Mouse (Mus musculus): Measurements from ENCODE around the gene Sco2.

The Sco2 gene

DNA sequence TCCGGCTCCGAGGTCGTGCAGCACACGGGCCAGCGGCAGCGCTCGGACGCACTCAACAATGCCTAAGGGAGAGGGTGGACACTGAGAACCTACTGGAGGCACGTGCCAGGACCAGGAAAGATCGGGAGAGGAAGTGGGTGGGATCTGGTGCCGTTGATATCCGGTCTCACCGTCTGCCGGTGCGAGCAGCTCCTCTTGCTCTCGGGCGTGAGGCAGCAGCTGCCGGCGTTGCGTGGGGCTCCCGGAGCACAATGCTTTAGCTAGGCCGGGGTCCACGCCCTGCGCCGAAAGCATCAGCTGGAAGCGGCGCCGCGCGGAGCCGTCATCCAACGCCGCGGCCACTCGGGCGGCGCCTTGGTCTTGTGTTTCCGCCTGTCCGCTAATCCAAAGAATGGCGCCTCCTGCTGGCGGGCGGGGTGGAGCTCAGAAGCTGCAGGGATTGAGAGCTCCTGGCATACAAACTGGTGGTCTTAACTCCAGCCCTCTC, at the start of gene Sco2:
Gene Sco2, minus strand, starts transcription at position 85 of the 487 bp plus-strand sequence.
- DNase-seq, result peak; percentile 98

DNA sequence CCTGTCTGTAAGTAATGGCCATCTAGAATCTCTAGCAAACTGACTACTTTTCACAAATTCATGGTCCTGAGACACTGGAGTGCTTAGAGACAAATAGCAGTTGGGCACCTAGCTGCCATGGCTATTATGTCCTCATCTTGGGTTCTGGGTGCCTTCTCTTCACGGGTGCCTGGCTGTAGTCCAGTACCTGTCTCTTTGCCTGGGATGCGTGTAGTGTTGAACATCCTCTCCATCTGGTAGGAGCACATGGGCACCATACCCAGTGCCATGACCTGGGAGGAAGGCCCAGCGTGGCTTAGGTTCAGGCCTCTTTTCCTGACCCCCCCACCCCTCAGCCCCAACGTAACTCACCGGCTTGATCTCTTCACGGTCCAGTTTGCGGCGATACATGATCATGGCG, 48.3 kb upstream of the Sco2 start:
- no peak for DNase-seq

DNA sequence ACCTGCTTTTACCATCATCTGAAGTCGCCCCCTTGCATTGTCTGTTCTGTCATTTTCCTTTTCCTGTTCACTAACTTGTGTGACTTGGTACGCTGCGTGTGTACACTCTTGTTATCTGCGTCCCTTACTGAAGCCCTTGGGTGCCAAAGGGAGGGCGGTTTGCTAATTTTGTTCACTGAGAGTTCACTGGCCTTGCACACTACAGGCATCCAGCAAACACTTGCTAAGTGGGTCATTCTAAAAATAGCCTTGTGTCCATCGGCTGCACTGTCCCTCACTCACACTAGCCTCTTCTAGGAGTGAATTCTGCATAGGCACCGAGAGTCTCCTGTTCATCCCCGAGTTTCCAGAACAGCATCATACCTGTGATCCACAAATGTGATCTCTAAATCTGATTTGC, 41.6 kb upstream of the Sco2 start:
- DNase-seq, result no peak

DNA sequence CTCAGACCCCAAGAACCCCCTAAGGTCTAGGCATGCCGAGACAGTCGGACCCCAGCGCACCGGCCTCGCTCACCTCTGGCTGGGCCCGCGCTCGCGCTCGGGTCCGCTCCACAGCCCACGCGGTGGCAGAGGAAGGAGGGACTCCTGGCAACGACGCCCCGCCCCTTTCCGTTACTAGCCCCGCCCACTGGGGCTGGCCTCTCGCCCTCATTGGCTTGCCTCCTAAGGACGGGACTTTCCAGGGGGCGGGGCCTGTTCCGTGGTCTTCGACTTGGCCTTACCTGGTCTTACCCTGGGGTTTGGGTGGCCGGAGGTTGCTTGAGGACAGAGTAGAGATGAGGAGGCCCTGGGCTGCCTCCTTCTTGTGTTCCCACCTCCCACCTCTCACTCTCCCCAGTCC, 36.5 kb upstream of the Sco2 start, which contains the start of gene Syce3:
Gene Syce3, minus strand, starts transcription at position 386 of the 400 bp plus-strand sequence.
- DNase-seq, result no peak

DNA sequence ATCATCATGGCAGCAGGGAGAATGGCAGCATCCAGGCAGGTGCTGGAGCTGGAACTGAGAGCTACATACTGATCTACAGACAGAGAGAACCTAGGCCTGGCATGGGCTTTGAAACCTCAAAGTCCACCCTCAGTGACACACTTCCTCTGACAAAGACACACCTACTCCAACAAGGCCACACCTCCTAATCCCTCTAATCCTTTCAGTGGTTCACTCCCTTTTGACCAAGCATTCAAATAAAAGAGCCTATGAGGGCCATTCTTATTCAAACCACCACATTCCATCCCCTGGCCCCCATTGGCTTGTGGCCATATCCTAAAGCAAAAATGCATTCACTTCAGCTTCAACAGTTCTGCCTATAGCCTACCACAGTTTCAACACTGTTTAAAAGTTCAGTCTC, 33.0 kb upstream of the Sco2 start:
- no peak for DNase-seq

DNA sequence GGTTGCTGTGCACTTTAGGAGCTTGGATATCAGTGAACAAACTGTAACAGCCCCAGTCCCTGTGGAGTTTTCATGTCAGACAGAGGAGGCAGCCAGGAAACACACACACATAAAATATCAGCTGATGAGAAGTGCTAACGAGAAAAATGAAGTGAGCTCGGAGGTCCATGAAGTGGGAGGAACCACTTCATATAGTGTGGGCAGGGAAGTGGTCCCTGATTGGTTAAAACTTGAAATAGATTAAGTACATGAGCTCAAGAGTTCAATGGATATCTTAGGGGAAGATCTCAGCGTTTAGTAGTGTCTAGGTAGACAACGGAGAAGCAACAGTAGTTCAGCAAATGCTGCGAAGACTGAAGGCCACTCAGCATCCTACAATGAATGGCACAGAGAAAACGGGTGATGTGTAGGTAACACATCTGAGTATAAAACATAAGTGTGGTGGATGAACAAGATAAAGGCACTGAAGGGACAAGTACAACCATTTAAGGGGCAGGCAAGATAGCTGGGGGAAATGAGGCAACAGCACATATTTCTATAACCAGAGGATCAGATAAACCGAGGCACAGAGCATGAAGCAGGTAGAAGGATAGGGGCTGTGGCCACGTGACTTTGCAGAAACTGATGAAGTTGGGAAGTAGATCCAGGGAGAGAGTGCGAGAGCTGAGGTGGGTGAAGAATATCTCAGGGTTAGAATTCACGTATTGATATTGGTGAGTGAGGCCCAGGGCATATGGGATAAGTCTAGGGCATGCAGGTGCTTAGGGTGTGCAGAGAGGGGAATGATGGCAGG, 31.4 kb upstream of the Sco2 start:
- no peak for DNase-seq

DNA sequence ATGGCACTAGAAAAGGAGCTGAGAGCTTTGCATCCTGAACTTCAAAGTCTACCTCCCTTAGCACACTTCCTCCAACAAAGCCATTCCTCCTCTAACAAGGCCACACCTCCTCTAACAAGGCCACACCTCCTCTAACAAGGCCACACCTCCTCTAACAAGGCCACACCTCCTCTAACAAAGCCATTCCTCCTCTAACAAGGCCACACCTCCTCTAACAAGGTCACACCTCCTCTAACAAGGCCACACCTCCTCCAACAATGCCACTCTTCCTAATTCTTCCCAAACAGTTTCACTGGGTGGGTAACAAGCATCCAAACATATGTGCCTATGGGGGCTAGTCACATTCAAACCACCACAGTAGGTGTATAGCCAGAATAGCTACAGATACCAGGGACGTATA, 28.8 kb upstream of the Sco2 start:
- DNase-seq, result no peak

DNA sequence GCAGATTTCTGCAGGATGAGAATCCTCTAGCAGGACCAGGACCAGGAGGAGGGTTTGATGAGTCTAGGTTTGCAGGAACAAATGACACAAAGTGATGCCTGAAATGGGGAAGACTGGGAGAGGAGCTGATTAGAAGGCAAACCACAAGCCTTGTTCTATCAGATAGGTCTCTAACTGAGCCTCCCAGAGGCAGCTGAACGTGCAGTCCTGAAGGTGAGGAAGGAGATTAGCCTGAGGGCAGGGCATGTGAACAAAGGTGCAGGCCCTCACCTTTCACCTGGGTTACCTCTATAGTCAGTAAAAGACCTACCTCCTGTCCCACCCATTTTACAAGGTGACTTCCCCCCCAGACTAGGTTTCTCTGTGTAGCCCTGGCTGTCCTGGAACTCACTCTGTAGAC, 26.1 kb upstream of the Sco2 start:
- no peak for DNase-seq

DNA sequence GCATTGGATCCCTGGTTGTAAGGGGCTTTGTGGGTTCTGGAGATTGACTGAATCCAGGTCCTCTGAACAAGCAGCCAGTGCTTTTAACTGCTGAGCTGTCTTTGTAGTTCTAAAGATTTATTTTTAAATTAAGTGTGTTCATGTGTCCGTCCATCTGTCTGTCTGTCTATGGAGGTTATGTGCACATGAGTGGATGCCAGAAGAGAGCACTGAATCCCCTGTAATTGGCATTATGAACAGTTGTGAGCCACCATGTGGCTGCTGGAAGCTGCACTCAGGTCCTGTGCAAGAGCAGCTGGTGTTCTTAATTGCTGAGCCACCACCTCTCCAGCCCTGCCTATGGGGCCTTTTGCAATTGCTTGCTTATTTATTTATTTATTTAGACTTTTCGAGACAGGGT, 24.5 kb upstream of the Sco2 start:
- no peak for DNase-seq

DNA sequence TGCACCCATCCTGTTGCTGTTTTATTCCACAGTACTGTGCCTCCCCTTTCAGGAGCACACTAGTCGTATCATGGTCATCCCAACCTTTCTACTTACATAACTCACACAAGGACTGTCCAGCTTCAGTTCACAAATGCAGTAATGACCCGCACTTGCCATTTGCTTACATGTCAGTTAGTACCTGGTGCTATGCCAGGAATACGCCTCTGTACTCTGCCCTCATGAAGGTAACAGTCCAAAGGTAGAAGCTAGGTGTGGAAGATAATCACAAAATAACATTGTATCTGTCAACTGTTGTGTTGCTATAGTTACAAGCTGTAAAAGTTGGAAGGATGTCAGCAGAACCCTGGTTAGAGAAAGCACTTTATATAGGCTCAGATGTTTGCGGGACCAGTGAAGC, 23.2 kb upstream of the Sco2 start:
- no peak for DNase-seq

DNA sequence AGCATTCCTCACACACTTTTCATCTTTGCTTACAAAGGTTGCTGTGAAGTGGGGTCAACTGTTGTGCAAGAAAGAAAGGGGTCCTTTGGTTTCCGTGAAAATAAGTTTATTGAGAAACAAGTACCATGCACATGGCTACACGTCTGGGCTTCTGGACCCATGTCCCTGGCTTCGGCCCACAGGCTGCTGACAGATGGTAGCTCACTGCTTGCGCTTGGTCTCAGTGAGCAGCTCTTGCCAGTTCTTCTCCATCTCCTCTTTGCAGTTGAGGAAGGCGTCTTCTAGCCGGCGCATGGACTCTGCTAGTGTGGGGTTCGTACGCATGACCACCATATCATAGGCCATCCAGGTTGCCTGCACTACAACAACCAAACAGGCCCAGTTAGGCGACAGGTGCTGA, 16.4 kb upstream of the Sco2 start:
- no peak for DNase-seq

DNA sequence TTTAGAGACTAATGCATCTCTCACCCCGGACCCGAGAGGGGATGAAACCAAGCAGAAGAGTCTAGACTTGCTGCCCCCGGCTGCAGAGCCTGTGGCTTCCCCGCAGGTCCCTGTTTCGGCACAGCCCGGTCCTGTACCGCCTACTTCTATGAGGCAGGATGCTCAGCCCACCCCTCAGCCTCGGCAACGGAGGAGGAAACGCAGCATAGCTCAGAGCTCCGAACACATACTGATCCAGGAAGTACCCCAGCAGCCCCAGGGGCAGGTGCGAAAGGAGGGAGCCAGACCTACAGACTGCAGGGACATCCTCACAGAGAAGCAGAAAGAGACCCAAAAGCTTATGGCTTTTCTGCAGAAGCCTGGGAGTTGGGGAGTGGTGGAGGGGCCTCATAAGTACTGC, 13.5 kb upstream of the Sco2 start:
- no peak for DNase-seq

DNA sequence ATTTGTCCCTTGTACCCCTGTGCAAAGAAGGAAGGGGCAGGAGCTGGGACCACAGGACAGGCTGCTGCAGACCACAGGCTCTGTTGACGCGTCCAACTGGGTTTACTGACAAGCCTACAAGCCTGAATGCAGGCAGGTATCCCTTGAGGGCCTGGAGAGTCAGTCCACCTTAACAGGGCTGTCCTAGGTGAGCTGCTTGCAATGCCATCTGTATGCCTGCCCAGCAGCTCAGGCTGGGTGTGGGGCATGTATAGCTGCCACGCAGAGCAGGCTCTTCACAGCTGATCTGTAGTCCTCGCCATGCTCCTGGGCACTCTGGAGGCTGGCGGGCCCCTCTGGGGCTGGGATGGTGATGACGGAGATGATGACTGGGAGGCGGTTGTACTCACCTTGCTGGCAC, 11.0 kb upstream of the Sco2 start, which contains the start of gene Klhdc7b:
Gene Klhdc7b, plus strand, starts transcription at position 301 of the 400 bp plus-strand sequence.
- no peak for DNase-seq

DNA sequence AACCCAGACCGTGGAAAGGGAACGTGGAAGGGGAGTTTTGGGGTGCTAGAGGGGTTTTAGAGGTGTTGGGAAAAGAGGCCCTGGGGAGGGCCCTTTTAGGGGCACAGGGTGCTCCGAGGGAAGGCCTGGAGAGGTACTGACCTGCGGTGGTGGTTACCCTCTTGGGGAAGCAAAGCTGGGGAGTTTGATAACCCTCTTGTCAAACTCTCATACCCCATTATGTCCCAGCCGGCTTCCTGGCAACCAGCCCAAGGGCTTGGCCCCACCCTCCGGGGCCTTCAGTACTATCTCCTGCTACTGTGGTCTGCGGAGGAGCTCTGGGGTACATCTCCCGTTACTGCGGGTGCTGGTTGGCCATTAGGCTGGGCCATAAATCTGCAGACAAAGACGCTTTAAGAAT, 5.8 kb upstream of the Sco2 start:
- DNase-seq, result no peak

DNA sequence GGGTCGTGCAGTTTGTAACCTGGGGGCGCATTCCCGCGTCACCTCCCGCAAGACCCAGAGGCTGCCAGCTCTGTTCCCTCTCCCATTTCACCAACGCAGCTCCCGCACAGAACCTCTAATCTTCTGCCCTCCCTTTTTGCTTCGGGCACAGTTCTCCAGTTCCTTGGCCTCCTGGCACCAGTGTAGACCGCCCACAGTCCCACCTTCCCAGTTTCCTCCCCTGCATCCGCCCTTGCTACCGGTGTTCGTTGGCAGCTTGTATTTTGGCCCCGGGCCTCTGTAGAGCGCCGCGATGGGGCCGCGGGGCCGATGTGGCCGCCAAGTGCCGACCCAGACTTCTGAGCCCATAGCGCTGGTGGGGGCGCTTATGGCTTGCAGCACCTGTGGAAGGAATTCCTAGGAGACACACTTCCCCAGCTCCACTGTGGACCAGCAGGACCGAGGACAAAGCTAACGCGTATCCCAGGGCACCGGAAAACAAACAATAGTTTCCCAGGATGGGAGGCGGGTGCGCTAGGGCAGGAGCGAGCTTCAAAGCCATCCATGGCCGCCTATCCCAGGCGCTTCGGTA, 5.3 kb upstream of the Sco2 start, which contains the start of gene Odf3b:
Gene Odf3b, minus strand, starts transcription at position 452 of the 571 bp plus-strand sequence.
- no peak for DNase-seq

DNA sequence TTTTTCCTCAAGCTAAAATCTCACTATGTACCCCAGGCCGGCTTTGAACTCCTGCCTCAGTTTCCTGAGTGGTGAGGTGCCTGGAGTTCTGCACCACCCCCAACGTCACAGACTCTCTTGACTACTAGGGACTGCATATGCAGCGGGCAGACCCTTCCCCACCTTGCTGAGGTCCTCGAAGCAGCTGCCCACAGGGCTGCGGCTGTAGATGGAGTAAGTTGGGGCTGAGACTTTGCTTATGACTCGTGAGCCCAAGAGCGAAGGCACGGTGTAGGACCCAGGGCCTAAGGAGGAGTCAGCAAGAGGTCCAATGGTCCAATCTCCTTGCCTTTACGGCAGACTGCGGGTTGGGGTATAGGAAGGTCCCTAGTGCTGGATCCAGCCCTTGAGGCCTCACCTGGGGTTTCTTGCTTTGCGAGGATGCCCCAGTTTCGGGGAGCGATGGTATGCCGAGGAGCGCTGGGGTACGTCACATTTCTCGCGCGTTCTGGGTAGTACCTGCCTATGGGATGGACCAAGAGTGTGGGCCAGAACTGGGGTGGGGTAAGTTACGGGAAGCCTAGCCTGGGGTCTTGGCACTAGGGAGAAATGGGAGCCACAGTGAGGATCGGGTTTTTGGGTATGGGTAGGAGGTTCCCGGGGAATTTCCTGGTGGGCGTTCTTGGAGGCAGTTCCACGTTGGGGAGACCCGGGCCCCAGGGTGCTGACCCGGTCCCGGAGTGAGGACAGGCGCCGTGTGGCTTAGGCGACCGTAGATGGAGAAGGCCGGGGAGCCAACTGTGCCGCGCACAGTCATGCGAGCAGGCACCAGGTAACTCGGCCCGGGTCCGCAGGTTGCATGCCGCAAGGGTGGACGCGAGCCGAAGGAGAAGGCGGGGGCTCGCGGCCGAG, 4.5 kb upstream of the Sco2 start:
- DNase-seq, result no peak

DNA sequence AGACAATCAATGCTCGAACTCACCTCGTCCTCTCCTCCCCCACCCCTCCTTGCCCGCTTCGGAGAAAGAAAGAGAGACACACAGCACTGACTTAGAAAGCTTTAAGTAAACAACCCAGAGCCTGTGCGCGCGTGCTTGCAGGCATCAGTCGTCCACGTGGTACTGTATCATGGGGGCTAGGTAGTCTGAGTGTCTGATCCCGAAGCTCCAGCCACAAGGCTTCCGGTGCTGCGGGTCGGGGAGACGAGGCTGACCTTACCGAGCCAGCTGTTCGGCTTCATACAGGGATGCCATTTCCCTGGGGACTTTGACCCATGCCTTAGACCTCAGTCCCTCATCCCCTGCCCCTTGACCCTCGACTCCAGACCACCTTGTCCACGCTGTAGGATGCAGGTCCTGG, 3.7 kb upstream of the Sco2 start:
- no peak for DNase-seq

DNA sequence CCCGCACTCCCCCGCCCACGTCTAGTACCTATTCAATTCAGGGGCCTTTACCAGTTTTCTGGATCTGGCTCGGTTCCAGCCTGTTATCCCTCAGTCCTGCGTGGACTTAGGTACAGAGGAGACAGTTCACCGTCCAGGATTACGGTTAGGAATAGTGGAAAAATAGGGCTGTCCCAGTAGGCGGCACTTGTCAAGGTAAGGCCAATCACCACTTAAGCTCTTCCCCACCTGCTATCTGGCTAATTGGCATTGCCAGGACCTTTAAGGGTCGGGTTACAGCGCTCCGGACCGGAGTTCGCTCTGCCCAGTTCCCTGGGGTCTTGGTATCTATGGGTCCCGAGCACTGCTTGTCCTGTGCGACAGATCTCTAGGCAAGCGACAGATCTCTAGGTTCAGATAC, 3.3 kb upstream of the Sco2 start, which contains the start of gene Tymp:
Gene Tymp, minus strand, starts transcription at position 83 of the 400 bp plus-strand sequence.
- no peak for DNase-seq

DNA sequence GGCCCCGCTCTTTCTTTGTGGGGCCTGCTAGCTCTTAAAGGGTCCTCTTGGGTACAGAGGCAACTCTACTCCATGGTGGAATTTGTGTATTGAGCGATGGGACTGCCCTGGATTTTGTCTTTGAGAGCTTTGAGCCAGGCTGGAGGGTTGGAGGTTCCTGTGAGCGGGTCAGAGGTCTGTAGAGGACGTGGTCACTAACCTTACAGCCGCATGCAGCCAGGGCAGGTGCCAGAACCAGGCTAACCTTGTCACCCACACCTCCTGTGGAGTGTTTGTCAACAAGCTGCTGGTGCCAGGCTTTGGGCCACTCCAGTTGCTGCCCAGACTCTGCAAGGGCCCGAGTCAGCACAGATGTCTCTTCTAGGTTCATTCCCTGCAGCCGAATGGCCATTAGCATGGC, 2.4 kb upstream of the Sco2 start:
- DNase-seq, result no peak

DNA sequence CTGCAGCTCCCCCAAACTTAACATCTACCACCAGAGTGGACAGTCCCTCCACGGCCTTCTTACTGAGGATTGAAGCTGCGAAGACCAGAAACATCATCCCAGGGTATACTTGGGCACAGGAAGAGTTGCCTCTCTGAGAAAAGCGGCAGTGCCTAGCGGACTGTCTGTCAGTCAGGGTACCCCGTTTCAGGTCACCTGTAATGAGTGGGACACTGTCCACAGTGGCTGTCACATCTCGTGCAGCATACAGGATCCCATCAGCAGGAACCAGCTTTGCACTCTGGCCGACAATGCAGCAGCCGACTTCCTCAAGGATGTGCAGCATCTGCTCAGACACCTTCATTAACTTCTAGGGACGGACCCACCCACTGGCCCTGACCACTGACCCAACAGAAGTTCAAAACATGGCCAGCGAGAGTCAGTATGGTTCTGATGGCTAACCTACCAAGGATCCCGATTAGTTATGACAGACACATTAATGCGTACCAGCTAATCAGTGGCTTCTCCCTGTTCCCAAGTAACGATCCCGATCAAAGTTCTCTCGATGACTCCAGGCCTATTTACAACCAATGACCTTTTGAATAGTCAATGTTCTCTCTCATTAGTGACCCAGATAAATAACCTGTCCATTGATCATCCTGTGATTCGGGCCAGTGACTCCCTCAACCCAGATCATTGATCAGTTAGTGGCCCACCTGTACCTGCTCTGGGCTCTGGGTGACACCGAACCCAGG, 1.3 kb upstream of the Sco2 start:
- DNase-seq, result no peak

DNA sequence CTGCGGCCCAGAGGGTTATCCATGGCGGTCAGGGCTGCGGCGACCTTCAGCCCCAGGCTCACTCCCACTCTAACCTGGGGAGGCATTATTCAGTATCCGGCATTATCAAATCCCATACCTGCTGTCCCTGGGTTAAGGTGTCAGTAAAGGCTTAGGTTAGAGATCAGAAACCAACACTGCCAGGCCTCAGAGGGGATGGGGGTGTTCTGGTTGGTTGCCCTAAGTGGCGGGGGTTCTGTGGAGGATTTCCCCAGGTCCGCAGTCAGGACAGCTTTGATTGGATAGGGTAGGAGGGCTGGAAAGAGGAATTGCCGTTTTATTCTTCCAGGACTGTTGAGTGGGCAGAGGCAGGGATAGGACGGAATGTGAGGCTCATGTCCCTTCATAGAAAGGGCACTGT, 694 bp upstream of the Sco2 start:
- DNase-seq, result no peak

DNA sequence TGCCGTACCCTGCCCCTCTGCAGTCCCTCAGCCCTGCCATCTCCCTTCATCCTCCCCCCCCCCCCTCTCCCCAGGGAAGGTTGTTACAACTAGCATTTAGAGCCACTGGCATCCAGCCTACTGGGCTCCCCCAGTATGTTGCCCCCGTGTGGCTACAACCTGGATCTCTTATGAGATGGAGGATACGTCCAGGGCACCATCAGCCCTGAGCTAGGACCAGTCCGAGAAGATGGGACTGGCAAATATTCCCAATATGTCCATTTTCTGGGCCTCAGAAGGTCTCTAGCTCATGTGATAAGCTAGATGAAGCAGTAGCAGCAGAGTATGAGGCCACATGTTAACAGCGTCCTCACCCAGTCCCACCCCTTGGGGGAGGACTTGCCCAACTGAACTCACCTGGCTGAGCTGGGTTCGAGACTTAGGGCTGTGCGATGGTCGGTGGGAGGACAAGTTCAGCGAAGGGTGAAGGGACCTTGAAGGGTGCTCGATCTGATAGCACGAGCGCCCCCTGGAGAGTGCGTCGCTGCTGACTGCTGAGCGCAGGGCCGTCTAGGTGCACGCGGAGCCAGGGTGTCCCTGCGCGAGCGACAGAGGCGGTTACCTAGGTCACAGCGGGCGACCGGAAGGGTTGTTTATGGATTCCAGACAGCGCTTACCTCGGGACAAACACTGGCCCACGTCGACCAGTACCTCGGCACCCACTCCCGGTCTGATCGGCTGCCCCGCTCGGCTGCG, 452 bp downstream of the Sco2 start:
- DNase-seq, result peak; percentile 88
